Mouse (Mus musculus) heart, postnatal 25 days (tissue): Measurements from ENCODE around the gene Ppp1r14a. TPM values are rescaled to one million over a fixed set of nuclear protein-coding genes. Genes with fewer than 3 reads are reported as not detected.

ENCODE experiments used
- DNase-seq: peaks from one replicate; pipeline ENCODE4 v3.0.0; 2022; ENCODE audit warnings: low spot score
- intact Hi-C: fragments of 180-260 bp; cut with DNase I; formaldehyde crosslinking; loops from one replicate; pipeline ENCODE4 v1.15.1; 2025
- total RNA-seq, 2 experiments: library from RNA; stranded (reverse); gene quantifications; 2 replicates each; pipeline ENCODE4 v1.2.3; 2021

Gene Ppp1r14a
- total RNA-seq, 2 experiments from 2014 or later = 9.6 to 9.9 TPM

DNA sequence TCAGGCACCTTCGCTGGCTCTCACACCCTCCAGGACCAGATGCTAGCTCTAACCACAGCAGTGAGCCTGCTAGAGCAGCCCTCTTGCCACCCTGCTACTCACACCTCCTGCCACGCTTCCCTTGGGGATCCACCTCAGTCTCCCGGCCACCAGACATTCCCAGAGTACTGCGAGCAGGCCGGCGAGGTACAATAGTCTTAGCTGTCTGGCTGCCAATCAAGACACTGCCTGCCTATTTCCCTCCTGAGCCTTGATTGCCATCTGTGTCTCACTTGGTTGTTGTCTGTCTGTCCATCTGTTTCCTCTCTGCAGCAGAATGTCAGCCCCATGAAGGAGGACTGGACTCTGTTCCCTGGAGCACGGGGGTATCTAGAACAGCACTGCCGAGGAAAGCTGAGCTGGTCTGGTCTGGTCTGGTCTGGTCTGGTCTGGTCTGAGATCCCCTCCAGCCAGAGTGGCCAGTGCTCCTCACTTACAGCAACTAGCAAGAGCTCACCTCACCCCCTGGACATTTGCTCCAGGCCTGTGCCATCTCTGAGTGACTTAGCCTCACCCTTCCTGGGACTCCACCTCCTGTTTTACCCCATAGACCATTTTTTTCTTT, 53.5 kb downstream of the Ppp1r14a start:
- no peak for DNase-seq
- intact Hi-C loops = no loop called here

Other genes with a start within 250 kb of the Ppp1r14a start
- gene Ryr1, start 164.1 kb upstream of the Ppp1r14a start, total RNA-seq = not detected
- gene Rasgrp4, start 154.5 kb upstream of the Ppp1r14a start, total RNA-seq = 1 to 10 TPM; 1.4 TPM
- gene Fam98c, start 133.1 kb upstream of the Ppp1r14a start, total RNA-seq = 10 to 100 TPM; 11.2 to 11.4 TPM
- under 1 TPM; 0.39 to 0.45 TPM for gene Ggn, start 119.1 kb upstream of the Ppp1r14a start, total RNA-seq
- gene Spred3, start 118.9 kb upstream of the Ppp1r14a start, total RNA-seq = under 1 TPM; 0.36 to 0.49 TPM
- gene Psmd8, start 108.6 kb upstream of the Ppp1r14a start, total RNA-seq = 100 to 1,000 TPM; 118 to 125 TPM
- gene Catsperg1, start 75.3 kb upstream of the Ppp1r14a start, total RNA-seq = under 1 TPM; 0.16 to 0.34 TPM
- 1 to 10 TPM; 2.4 to 2.5 TPM for gene Kcnk6, start 56.8 kb upstream of the Ppp1r14a start, total RNA-seq
- gene Yif1b, start 51.0 kb upstream of the Ppp1r14a start, total RNA-seq = 10 to 100 TPM; 75.2 to 78.9 TPM
- 1 to 10 TPM in 1 of 2 experiments, under 1 TPM in 1; 0.73 to 3.7 TPM for gene 2200002D01Rik, start 40.8 kb upstream of the Ppp1r14a start, total RNA-seq
- gene Spint2, start 7.4 kb upstream of the Ppp1r14a start, total RNA-seq = 10 to 100 TPM; 33.5 to 37.1 TPM
- gene Dpf1, start 14.6 kb downstream of the Ppp1r14a start, total RNA-seq = under 1 TPM in 1 of 2 experiments, not detected in 1; 0.53 TPM
- gene Sipa1l3, start 229.3 kb downstream of the Ppp1r14a start, total RNA-seq = 1 to 10 TPM; 8.8 to 9.4 TPM